Mouse (Mus musculus) hindbrain, embryonic 15.5 days (tissue): ENCODE measurements around the gene Prr15. TPM values are rescaled to one million over a fixed set of nuclear protein-coding genes. Genes with fewer than 3 reads are reported as not detected.

Experiments
- ATAC-seq: fragments of 200-750 bp; cut with Nextera tagmentation; 2 replicates; pipeline ENCODE4 v1.8.0; 2017; ENCODE audit warnings: low read depth, moderate number of reproducible peaks, moderate TSS enrichment; ENCODE audit not compliant: low FRiP score
- H3K27ac ChIP-seq: fragments of 300-500 bp; sonication (generic); replicated peaks from 2 replicates; pipeline ENCODE4 v1.5.1; 2015; ENCODE audit warnings: mild to moderate bottlenecking, inconsistent platforms
- H3K27me3 ChIP-seq: fragments of 300-500 bp; sonication (generic); 2 replicates; pipeline ENCODE4 v1.6.1; 2015; ENCODE audit warnings: control low read depth, inconsistent platforms
- H3K36me3 ChIP-seq: fragments of 300-500 bp; sonication (generic); 2 replicates; pipeline ENCODE4 v1.6.1; 2015; ENCODE audit warnings: control low read depth, inconsistent platforms
- H3K4me1 ChIP-seq: fragments of 300-500 bp; sonication (generic); replicated peaks from 2 replicates; pipeline ENCODE4 v1.6.1; 2015; ENCODE audit warnings: control low read depth, inconsistent platforms
- H3K4me2 ChIP-seq: fragments of 300-500 bp; sonication (generic); 2 replicates; pipeline ENCODE4 v1.6.1; 2015; ENCODE audit warnings: moderate library complexity, mild to moderate bottlenecking, inconsistent platforms
- H3K4me3 ChIP-seq: fragments of 300-500 bp; sonication (generic); 2 replicates; pipeline ENCODE4 v1.5.1; 2015; ENCODE audit warnings: mild to moderate bottlenecking, inconsistent platforms
- H3K9ac ChIP-seq: fragments of 300-500 bp; sonication (generic); 2 replicates; pipeline ENCODE4 v1.6.1; 2015; ENCODE audit warnings: inconsistent platforms
- H3K9me3 ChIP-seq: fragments of 300-500 bp; sonication (generic); 2 replicates; pipeline ENCODE4 v1.6.1; 2016; ENCODE audit warnings: control low read depth, inconsistent platforms
- WGBS: fragments of 180-500 bp; shearing (Covaris S2); methylation state at CpG from one replicate; pipeline ENCODE4 v1.1.7; 2015; 5-methylcytosine and 5-hydroxymethylcytosine counted together
- polyA plus RNA-seq: library from polyadenylated mRNA; unstranded; fragments of >200 nt; fragmentation: Nextera tagmentation; extraction: Ambion mirVana; gene quantifications from 2 replicates; pipeline ENCODE4 v1.2.1, GENCODE M21; 2015

Gene Prr15
- polyA plus RNA-seq, 1 experiment from 2014 or later, result 1.5 TPM

- 88% methylated on average over 1 of the region's 1 CpGs for WGBS
- Histone ChIP-seq H3K36me3 (no peaks in the 10 kb centered on the region), H3K9ac (no peak overlapping the region)
These were observed 19.9 kb upstream of the Prr15 start for GRCm38 (mm10) chr6:54305777-54306176.

GRCm38 (mm10) chr6:54313071-54313470 lies 12.6 kb upstream of the Prr15 start:
- 95% methylated on average over 2 of the region's 2 CpGs for WGBS
- H3K9ac ChIP-seq, result no peak overlapping the region
- no peak for ATAC-seq

More at GRCm38 (mm10) chr6:54305777-54306176, 19.9 kb upstream of the Prr15 start:
- H3K27ac ChIP-seq, result no peak overlapping the region
- H3K4me2 ChIP-seq, result no peak overlapping the region
- no peaks in the 10 kb centered on the region for H3K4me1 ChIP-seq
- H3K4me3 ChIP-seq, result no peak overlapping the region
- H3K9me3 ChIP-seq, result no peaks in the 10 kb centered on the region
- ATAC-seq, result no peak
- H3K27me3 ChIP-seq, result no peaks in the 10 kb centered on the region

DNA sequence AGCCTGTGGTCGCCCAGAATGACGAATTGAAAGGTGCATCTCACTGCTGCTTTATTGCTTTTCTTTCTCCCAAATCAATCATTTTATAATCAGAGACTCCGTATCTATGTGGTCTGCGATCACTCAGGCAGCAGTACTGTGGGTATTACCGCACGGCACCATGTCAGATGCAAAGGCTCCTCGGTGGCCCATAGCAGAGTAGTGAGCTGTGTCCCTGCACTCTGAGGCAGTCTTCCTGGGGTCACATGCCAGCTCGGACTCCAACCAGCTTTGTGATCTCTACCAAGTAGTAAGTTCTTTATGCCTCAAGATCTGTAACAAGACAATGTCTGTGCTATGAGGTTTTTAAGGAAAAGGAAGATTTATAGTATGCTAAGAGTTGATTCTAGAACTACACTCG lies 7.0 kb upstream of the Prr15 start:
- Histone ChIP-seq H3K27ac (no peak overlapping the region), H3K4me2 (no peak overlapping the region), H3K9me3 (no peaks in the 10 kb centered on the region), H3K27me3 (0 out of 2 replicates have a peak, but pooled peaks cover 3% of the 10 kb centered on the region), H3K36me3 (no peaks in the 10 kb centered on the region), H3K9ac (no peak overlapping the region), H3K4me3 (no peak overlapping the region), H3K4me1 (no peaks in the 10 kb centered on the region)
- no peak for ATAC-seq
- 78% methylated on average over 9 of the region's 9 CpGs for WGBS

More at GRCm38 (mm10) chr6:54313071-54313470, 12.6 kb upstream of the Prr15 start:
- Histone ChIP-seq H3K4me2 (no peak overlapping the region), H3K36me3 (no peaks in the 10 kb centered on the region), H3K27ac (no peak overlapping the region), H3K9me3 (no peaks in the 10 kb centered on the region), H3K27me3 (no peaks in the 10 kb centered on the region), H3K4me1 (no peaks in the 10 kb centered on the region), H3K4me3 (no peak overlapping the region)

GRCm38 (mm10) chr6:54319198-54319597 lies 6.4 kb upstream of the Prr15 start:
- WGBS, result 71% methylated on average over 3 of the region's 3 CpGs
- Histone ChIP-seq H3K4me2 (no peak overlapping the region), H3K4me1 (no peaks in the 10 kb centered on the region), H3K9ac (no peak overlapping the region), H3K27ac (no peak overlapping the region), H3K4me3 (no peak overlapping the region), H3K36me3 (no peaks in the 10 kb centered on the region), H3K27me3 (peaks cover 7% of the 10 kb centered on the region), H3K9me3 (no peaks in the 10 kb centered on the region)
- ATAC-seq, result no peak

GRCm38 (mm10) chr6:54320236-54320635 lies 5.4 kb upstream of the Prr15 start:
- no peak overlapping the region for H3K9ac ChIP-seq
- no peak overlapping the region for H3K27ac ChIP-seq
- ATAC-seq, result no peak
- WGBS, result 89% methylated on average over 1 of the region's 1 CpGs
- no peaks in the 10 kb centered on the region for H3K36me3 ChIP-seq
- H3K4me2 ChIP-seq, result no peak overlapping the region
- peaks cover 16% of the 10 kb centered on the region for H3K27me3 ChIP-seq
- H3K4me1 ChIP-seq, result no peaks in the 10 kb centered on the region
- no peaks in the 10 kb centered on the region for H3K9me3 ChIP-seq
- H3K4me3 ChIP-seq, result no peak overlapping the region

- peak; percentile 83 for ATAC-seq
- H3K9me3 ChIP-seq, result no peaks in the 10 kb centered on the region
- peaks cover 55% of the 10 kb centered on the region for H3K27me3 ChIP-seq
- H3K4me1 ChIP-seq, result peaks cover 19% of the 10 kb centered on the region
- H3K4me3 ChIP-seq, result peak overlapping the region; percentile 50
- no peaks in the 10 kb centered on the region for H3K36me3 ChIP-seq
- H3K9ac ChIP-seq, result peak overlapping the region; percentile 41
- peak overlapping the region; percentile 100 for H3K4me2 ChIP-seq
- H3K27ac ChIP-seq, result no peak overlapping the region
- under 1% methylated on average over 53 of the region's 53 CpGs for WGBS
These were observed 1.3 kb downstream of the Prr15 start for GRCm38 (mm10) chr6:54326671-54327625.

DNA sequence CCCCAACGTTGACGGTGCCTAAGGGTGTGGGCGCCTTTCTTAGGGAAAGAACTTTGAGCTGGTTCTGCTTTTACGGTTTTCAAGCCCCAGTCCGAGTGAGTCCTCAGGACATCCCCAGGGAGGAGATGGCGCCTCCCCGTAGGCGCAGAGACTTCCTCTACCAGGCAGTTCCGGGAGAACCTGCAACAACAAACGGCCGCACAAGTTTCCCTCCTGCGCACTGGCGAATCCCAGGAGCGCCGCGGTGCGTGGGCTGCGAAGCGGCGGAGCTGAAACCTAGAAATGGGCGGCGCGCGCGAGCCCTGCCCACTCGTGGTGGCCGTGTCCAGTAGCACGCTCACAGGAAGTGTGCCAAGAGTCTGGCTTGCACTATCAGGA lies 2.0 kb downstream of the Prr15 start:
- Histone ChIP-seq H3K27me3 (peaks cover 55% of the 10 kb centered on the region), H3K4me2 (peak overlapping the region; percentile 100), H3K4me1 (peaks cover 23% of the 10 kb centered on the region), H3K36me3 (no peaks in the 10 kb centered on the region), H3K9ac (peak overlapping the region; percentile 41), H3K27ac (no peak overlapping the region), H3K4me3 (peak overlapping the region; percentile 50), H3K9me3 (no peaks in the 10 kb centered on the region)
- WGBS, result under 1% methylated on average over 28 of the region's 28 CpGs
- no peak for ATAC-seq

DNA sequence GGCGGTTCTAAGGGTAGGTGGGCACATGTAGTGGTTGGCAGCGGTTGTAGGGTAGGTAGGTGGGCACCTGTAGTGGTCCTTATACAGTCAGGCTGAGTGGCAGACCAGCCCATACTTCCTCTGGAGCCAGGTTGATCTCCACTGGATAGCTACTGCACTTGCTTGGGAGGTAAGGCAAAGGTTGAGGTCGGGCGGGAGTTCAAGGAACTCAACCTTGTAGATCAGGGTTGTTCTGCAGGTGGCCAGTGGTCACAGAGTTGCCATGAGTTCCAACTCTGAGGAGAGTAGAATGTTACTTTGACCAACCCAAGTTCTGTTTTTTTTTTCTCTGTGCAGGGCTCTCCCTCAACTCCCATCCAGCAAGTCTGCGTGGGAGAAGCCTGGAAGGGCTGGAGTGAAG lies 3.1 kb downstream of the Prr15 start:
- no peaks in the 10 kb centered on the region for H3K36me3 ChIP-seq
- H3K4me3 ChIP-seq, result no peak overlapping the region
- H3K4me1 ChIP-seq, result peaks cover 23% of the 10 kb centered on the region
- no peak overlapping the region for H3K4me2 ChIP-seq
- peaks cover 52% of the 10 kb centered on the region for H3K27me3 ChIP-seq
- no peaks in the 10 kb centered on the region for H3K9me3 ChIP-seq
- H3K9ac ChIP-seq, result no peak overlapping the region
- no peak for ATAC-seq
- H3K27ac ChIP-seq, result no peak overlapping the region
- 99% methylated on average over 5 of the region's 5 CpGs for WGBS

- ATAC-seq, result no peak
- WGBS, result 83% methylated on average over 3 of the region's 3 CpGs
- Histone ChIP-seq H3K4me2 (no peak overlapping the region), H3K9ac (no peak overlapping the region), H3K27me3 (peaks cover 43% of the 10 kb centered on the region), H3K4me1 (peaks cover 23% of the 10 kb centered on the region), H3K4me3 (no peak overlapping the region), H3K36me3 (no peaks in the 10 kb centered on the region), H3K27ac (no peak overlapping the region), H3K9me3 (no peaks in the 10 kb centered on the region)
These were observed 4.0 kb downstream of the Prr15 start for GRCm38 (mm10) chr6:54329598-54329997.

GRCm38 (mm10) chr6:54330166-54330565 lies 4.5 kb downstream of the Prr15 start:
- no peak for ATAC-seq

DNA sequence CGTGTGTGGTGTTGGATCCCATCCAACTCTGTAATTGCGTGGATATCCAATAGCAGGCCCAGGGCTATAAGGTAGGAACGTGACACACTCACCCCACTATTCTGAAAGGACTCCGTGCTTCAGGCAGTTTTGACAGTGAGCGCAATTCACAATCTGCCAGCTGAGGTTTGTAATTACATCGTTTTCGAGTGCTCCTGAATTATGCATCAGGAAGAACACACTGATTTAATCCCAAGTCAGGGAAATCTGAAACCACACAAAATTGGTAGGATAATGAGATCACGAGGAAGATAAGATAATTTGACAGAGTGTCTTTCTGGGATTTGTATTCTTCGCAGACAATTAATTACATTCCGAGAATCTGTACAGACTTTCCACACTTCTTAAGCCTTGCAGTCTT lies 6.1 kb downstream of the Prr15 start:
- ATAC-seq, result peak; percentile 69
- WGBS, result 19% methylated on average over 10 of the region's 10 CpGs
- H3K4me2 ChIP-seq, result no peak overlapping the region

More at GRCm38 (mm10) chr6:54330166-54330565, 4.5 kb downstream of the Prr15 start:
- no peak overlapping the region for H3K4me3 ChIP-seq
- no peak overlapping the region for H3K9ac ChIP-seq
- no peak overlapping the region for H3K27ac ChIP-seq
- no peaks in the 10 kb centered on the region for H3K9me3 ChIP-seq
- H3K36me3 ChIP-seq, result no peaks in the 10 kb centered on the region
- peaks cover 43% of the 10 kb centered on the region for H3K27me3 ChIP-seq
- H3K4me1 ChIP-seq, result peaks cover 23% of the 10 kb centered on the region
- no peak overlapping the region for H3K4me2 ChIP-seq
- WGBS, result 67% methylated on average over 10 of the region's 10 CpGs

DNA sequence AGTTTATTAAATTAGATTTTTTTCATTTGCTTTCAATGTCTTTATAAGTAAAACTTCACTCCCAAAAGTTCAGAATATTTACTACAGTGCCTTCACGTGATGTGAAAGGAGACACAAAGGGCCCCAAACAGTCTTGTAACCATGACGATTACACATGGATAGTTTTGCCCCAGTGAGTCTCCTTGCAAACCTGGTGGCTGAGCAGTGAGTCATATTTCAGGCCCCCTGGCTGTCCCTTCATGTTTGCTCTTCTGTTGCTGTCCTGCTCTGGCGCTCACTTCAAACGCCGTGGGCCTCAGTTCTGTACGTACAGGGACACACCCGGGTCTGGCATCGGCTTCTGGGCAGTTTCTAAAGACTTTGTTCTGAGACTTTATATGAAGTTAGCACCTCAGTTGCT lies 6.6 kb downstream of the Prr15 start:
- H3K36me3 ChIP-seq, result no peaks in the 10 kb centered on the region
- ATAC-seq, result no peak
- 36% methylated on average over 8 of the region's 8 CpGs for WGBS
- H3K9me3 ChIP-seq, result no peaks in the 10 kb centered on the region
- peaks cover 26% of the 10 kb centered on the region for H3K27me3 ChIP-seq
- no peak overlapping the region for H3K9ac ChIP-seq
- H3K27ac ChIP-seq, result no peak overlapping the region
- H3K4me1 ChIP-seq, result peaks cover 17% of the 10 kb centered on the region
- H3K4me3 ChIP-seq, result no peak overlapping the region
- no peak overlapping the region for H3K4me2 ChIP-seq

More for the DNA sequence above, 6.1 kb downstream of the Prr15 start:
- Histone ChIP-seq H3K4me3 (no peak overlapping the region), H3K27ac (no peak overlapping the region), H3K4me1 (peaks cover 21% of the 10 kb centered on the region), H3K9me3 (no peaks in the 10 kb centered on the region), H3K36me3 (no peaks in the 10 kb centered on the region), H3K9ac (no peak overlapping the region), H3K27me3 (peaks cover 30% of the 10 kb centered on the region)
